Mouse (Mus musculus): ENCODE results near the gene Canx. TPM values are rescaled to one million over a fixed set of nuclear protein-coding genes. Genes with fewer than 3 reads are reported as not detected.

Gene Canx
- polyA plus RNA-seq, 1 experiment, result 139 TPM

DNA sequence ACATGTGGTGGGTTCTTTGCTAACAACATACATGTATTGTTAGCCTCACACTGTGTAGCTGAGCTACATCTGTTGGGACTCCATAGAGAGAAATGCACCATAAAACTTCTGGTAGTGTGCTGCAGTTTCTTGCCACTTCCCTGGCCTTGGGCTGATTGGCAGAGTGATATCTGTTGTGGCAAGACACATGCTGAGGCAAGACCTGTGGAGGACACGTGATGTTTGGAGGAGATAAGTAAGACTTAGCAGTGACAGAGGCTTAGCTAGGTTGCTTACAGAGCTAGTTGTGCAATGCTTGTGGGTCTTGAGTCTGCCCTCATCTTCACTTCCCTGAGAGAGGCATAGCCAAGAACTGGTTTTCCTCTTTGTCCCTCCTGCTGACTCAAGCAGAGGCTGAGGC is 29.9 kb upstream of the Canx start:
- Histone ChIP-seq H3K79me2 (ENCODE audit: control insufficient read depth, insufficient read depth) (no peaks in the 10 kb centered on the region), H3K4me2 (ENCODE audit: low read depth) (no peak overlapping the region), H3K4me3 (no peak overlapping the region), H3K36me3 (ENCODE audit: control insufficient read depth, insufficient read depth) (no peaks in the 10 kb centered on the region), H3K27me3 (ENCODE audit: control insufficient read depth, insufficient read depth, insufficient read length) (peaks cover 34% of the 10 kb centered on the region), H3ac (ENCODE audit: control insufficient read depth, insufficient read length) (no peak overlapping the region)
- TF ChIP-seq CEBPB (IDR thresholded peaks at IDR 0.05; ENCODE audit: insufficient read depth, poor library complexity, severe bottlenecking) (no peak), MYOG (IDR thresholded peaks at IDR 0.05; ENCODE audit: control insufficient read depth in 1 of 3, insufficient read depth in 1 of 3, insufficient read length in 2 of 3, low read depth in 2 of 3) (no peak), POLR2AphosphoS2 (IDR thresholded peaks at IDR 0.05; ENCODE audit: insufficient read length, low read depth) (no peak), USF1 (IDR thresholded peaks at IDR 0.05; ENCODE audit: low read depth) (no peak), SRF (IDR thresholded peaks at IDR 0.05; ENCODE audit: control insufficient read depth, insufficient read length, low read depth) (no peak), REST (IDR thresholded peaks at IDR 0.05; ENCODE audit: insufficient read depth, insufficient read length) (no peak), TCF3 (IDR thresholded peaks at IDR 0.05; ENCODE audit: insufficient read length, low read depth) (no peak), TCF12 (IDR thresholded peaks at IDR 0.05; ENCODE audit: insufficient read depth, poor library complexity, severe bottlenecking) (no peak)

DNA sequence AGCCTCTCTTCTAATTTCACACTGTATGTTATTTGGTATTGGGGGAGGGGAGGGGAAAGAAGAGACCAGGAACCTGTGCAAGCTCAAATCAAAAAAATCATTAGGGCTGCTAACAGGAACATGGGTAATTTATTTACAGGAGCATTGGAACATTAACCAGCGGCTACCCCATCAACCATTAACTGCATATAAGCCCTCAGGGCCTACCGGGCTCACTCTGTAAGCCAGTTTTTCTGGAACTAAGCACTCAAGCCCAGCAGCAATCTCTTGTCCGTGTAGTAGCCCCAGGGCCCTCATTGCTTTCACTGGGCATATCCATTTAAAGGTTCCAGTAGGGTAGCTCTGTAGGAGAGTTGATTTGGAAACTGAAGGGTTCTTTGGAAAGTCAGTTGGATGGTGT is 29.4 kb upstream of the Canx start:
- no peak overlapping the region for H3K4me3 ChIP-seq
- no peak overlapping the region for H3ac ChIP-seq (ENCODE audit: control insufficient read depth, insufficient read length)
- no peaks in the 10 kb centered on the region for H3K36me3 ChIP-seq (ENCODE audit: control insufficient read depth, insufficient read depth)
- no peaks in the 10 kb centered on the region for H3K79me2 ChIP-seq (ENCODE audit: control insufficient read depth, insufficient read depth)
- H3K27me3 ChIP-seq (ENCODE audit: control insufficient read depth, insufficient read depth, insufficient read length), result peaks cover 34% of the 10 kb centered on the region
- no peak overlapping the region for H3K4me2 ChIP-seq (ENCODE audit: low read depth)
- TF ChIP-seq MYOG (IDR thresholded peaks at IDR 0.05; ENCODE audit: control insufficient read depth in 1 of 3, insufficient read depth in 1 of 3, insufficient read length in 2 of 3, low read depth in 2 of 3), result no peak
- no peak for TF ChIP-seq USF1 (IDR thresholded peaks at IDR 0.05; ENCODE audit: low read depth)
- TF ChIP-seq POLR2A (IDR thresholded peaks at IDR 0.05; ENCODE audit: insufficient read length, low read depth), result no peak
- TF ChIP-seq TCF3 (IDR thresholded peaks at IDR 0.05; ENCODE audit: insufficient read length, low read depth), result no peak
- TF ChIP-seq MYOD1 (IDR thresholded peaks at IDR 0.05; ENCODE audit: control insufficient read depth in 1 of 3, insufficient read length in 2 of 3, low read depth in 2 of 3), result no peak
- no peak for TF ChIP-seq MAX (IDR thresholded peaks at IDR 0.05; ENCODE audit: low read depth)
- no peak for TF ChIP-seq CEBPB (IDR thresholded peaks at IDR 0.05; ENCODE audit: insufficient read depth, poor library complexity, severe bottlenecking)
- no peak for TF ChIP-seq SRF (IDR thresholded peaks at IDR 0.05; ENCODE audit: control insufficient read depth, insufficient read length, low read depth)
- TF ChIP-seq REST (IDR thresholded peaks at IDR 0.05; ENCODE audit: insufficient read depth, insufficient read length), result no peak
- TF ChIP-seq E2F4 (IDR thresholded peaks at IDR 0.05; ENCODE audit: insufficient read depth), result no peak

DNA sequence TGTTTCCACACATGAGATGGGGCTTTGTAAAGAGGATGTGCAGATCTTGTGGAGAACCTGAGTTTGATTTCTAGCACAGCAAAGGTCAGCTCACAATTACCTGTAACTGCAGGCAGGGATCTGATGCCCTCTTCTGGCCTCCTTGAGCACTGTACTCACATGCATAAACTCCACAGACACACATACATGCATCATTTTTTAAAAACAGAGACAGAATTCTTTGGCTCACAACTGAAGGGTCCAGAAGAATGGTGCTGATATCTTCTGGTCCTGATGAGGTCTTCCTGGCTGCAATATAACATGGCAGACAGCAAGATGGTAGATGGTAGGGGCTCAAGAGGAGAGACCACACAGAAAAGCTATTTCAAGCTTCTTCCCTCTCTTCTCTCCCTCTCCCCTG is 28.7 kb upstream of the Canx start, which contains the start of gene Cby3:
Cby3 (plus strand) TSS at position 301 of the 400 bp plus-strand sequence.
- TF ChIP-seq POLR2AphosphoS2 (IDR thresholded peaks at IDR 0.05; ENCODE audit: insufficient read length, low read depth) (no peak), E2F4 (IDR thresholded peaks at IDR 0.05; ENCODE audit: insufficient read depth) (no peak), REST (IDR thresholded peaks at IDR 0.05; ENCODE audit: insufficient read depth, insufficient read length) (no peak), MYOD1 (IDR thresholded peaks at IDR 0.05; ENCODE audit: control insufficient read depth in 1 of 3, insufficient read length in 2 of 3, low read depth in 2 of 3) (no peak), SRF (IDR thresholded peaks at IDR 0.05; ENCODE audit: control insufficient read depth, insufficient read length, low read depth) (no peak), POLR2A (IDR thresholded peaks at IDR 0.05; ENCODE audit: insufficient read length, low read depth) (no peak), TCF12 (IDR thresholded peaks at IDR 0.05; ENCODE audit: insufficient read depth, poor library complexity, severe bottlenecking) (no peak), CEBPB (IDR thresholded peaks at IDR 0.05; ENCODE audit: insufficient read depth, poor library complexity, severe bottlenecking) (no peak), USF1 (IDR thresholded peaks at IDR 0.05; ENCODE audit: low read depth) (no peak), MYOG (IDR thresholded peaks at IDR 0.05; ENCODE audit: control insufficient read depth in 1 of 3, insufficient read depth in 1 of 3, insufficient read length in 2 of 3, low read depth in 2 of 3) (no peak), MAX (IDR thresholded peaks at IDR 0.05; ENCODE audit: low read depth) (no peak), TCF3 (IDR thresholded peaks at IDR 0.05; ENCODE audit: insufficient read length, low read depth) (no peak)
- Histone ChIP-seq H3K79me2 (ENCODE audit: control insufficient read depth, insufficient read depth) (no peaks in the 10 kb centered on the region), H3K27me3 (ENCODE audit: control insufficient read depth, insufficient read depth, insufficient read length) (peaks cover 27% of the 10 kb centered on the region), H3ac (ENCODE audit: control insufficient read depth, insufficient read length) (no peak within 1 kb of the TSS), H3K4me2 (ENCODE audit: low read depth) (no peak within 1 kb of the TSS), H3K4me3 (no peak within 1 kb of the TSS), H3K36me3 (ENCODE audit: control insufficient read depth, insufficient read depth) (no peaks in the 10 kb centered on the region)

DNA sequence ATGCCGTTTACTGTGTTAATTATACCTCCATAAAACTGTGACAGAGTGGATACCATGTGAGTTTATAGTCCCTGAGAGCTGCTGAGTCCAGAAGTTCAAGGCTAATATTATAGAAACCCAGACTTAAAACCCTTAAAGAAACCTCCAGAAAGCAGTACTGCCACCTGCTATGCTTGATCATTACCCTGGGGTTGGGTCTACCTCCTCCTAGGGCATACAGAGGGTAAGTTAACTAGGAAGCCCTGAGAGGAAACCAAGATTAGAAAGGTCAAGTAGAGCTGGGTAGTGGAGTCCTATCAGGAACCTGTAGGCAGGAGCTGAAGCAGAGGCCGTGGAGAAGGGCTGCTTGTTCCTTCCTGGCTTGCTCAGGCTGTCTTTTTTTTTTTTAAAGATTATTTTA is 26.7 kb upstream of the Canx start:
- Histone ChIP-seq H3K36me3 (ENCODE audit: control insufficient read depth, insufficient read depth) (no peaks in the 10 kb centered on the region), H3K79me2 (ENCODE audit: control insufficient read depth, insufficient read depth) (no peaks in the 10 kb centered on the region), H3K4me3 (no peak overlapping the region), H3ac (ENCODE audit: control insufficient read depth, insufficient read length) (no peak overlapping the region), H3K4me2 (ENCODE audit: low read depth) (no peak overlapping the region), H3K27me3 (ENCODE audit: control insufficient read depth, insufficient read depth, insufficient read length) (peaks cover 13% of the 10 kb centered on the region)
- TF ChIP-seq MAX (IDR thresholded peaks at IDR 0.05; ENCODE audit: low read depth), result no peak
- no peak for TF ChIP-seq E2F4 (IDR thresholded peaks at IDR 0.05; ENCODE audit: insufficient read depth)
- no peak for TF ChIP-seq MYOG (IDR thresholded peaks at IDR 0.05; ENCODE audit: control insufficient read depth in 1 of 3, insufficient read depth in 1 of 3, insufficient read length in 2 of 3, low read depth in 2 of 3)
- TF ChIP-seq CEBPB (IDR thresholded peaks at IDR 0.05; ENCODE audit: insufficient read depth, poor library complexity, severe bottlenecking), result no peak
- TF ChIP-seq USF1 (IDR thresholded peaks at IDR 0.05; ENCODE audit: low read depth), result no peak
- no peak for TF ChIP-seq MYOD1 (IDR thresholded peaks at IDR 0.05; ENCODE audit: control insufficient read depth in 1 of 3, insufficient read length in 2 of 3, low read depth in 2 of 3)
- TF ChIP-seq POLR2AphosphoS2 (IDR thresholded peaks at IDR 0.05; ENCODE audit: insufficient read length, low read depth), result no peak
- TF ChIP-seq SRF (IDR thresholded peaks at IDR 0.05; ENCODE audit: control insufficient read depth, insufficient read length, low read depth), result no peak
- TF ChIP-seq TCF12 (IDR thresholded peaks at IDR 0.05; ENCODE audit: insufficient read depth, poor library complexity, severe bottlenecking), result no peak
- no peak for TF ChIP-seq REST (IDR thresholded peaks at IDR 0.05; ENCODE audit: insufficient read depth, insufficient read length)
- no peak for TF ChIP-seq POLR2A (IDR thresholded peaks at IDR 0.05; ENCODE audit: insufficient read length, low read depth)
